Comparison of ENCODE assay signal across 17 mouse cellular contexts in the genomic region with DNA sequence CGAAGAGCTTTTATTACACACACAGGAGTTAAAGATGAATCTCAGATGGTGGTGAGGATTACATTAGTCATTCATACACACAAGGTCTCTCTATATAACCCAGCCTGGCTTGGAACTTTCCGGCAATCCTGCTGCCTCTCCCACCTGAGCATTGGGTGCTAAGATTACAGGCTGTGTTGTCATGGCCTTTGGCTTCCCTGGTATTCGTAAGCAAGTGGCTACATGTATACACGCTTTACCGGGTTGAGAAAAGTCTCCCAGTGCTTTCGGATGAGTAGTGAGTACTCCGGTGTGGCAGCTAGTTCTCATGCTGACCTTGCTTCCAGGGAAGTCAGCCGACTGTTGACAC. TPM values are rescaled to one million over a fixed set of nuclear protein-coding genes. Genes with fewer than 3 reads are reported as not detected.
DNase-seq lines count a peak whose midpoint lies in the region; ATAC-seq and TF ChIP-seq lines count a peak whose summit lies in the region.
"Had no signal": no experiment of that assay in that cellular context is flagged by ENCODE, and none has a peak within 500 bp of the region (broad histone marks: within the 10 kb centered on the region; RNA-seq: fewer than 3 reads in every experiment).

No protein-coding gene starts in this region.

- intact Hi-C loops in left cerebral cortex, postnatal 10 days (cut with DNase I) = no loop called here

- DNase-seq in heart, adult 18-20 months = no peak
- DNase-seq in liver, adult 2 months (ENCODE audit: extremely low read depth, low read depth, low spot score) = no peak
- DNase-seq in liver, embryonic 11.5 days (ENCODE audit: low spot score) = no peak
- no peak for DNase-seq in left cerebral cortex, postnatal 10 days (ENCODE audit: extremely low spot score in 1 of 2, low spot score in 2 of 2)
- DNase-seq: cerebellum, adult 8-10 months; right cerebral cortex, postnatal 14 days; thymus, adult 18-20 months had no signal

- ATAC-seq in heart, embryonic 12.5 days (ENCODE audit: insufficient number of reproducible peaks, low FRiP score) = no peak
- no peak for ATAC-seq in liver, embryonic 11.5 days (replicated peaks; ENCODE audit: low FRiP score)
- peak; percentile 78 for ATAC-seq in intestine, postnatal 0 days
- ATAC-seq: midbrain, embryonic 13.5 days had no signal

- no peak overlapping the region for H3K4me3 ChIP-seq in heart, embryonic 12.5 days
- no peak overlapping the region for H3K4me3 ChIP-seq in liver, adult 2 months (ENCODE audit: insufficient read depth, low read depth, low read length)
- no peak overlapping the region for H3K4me3 ChIP-seq in liver, embryonic 11.5 days (ENCODE audit: low read depth, low read length)
- no peak overlapping the region for H3K4me3 ChIP-seq in brown adipose tissue, adult 24 weeks (ENCODE audit: insufficient read depth, low read depth, low read length)
- no peak overlapping the region for H3K4me3 ChIP-seq in intestine, postnatal 0 days (ENCODE audit: low read depth, low read length)
- H3K4me3 ChIP-seq: embryonic facial prominence, embryonic 10.5 days; heart, embryonic 10.5 days; hindbrain, embryonic 12.5 days; limb, embryonic 10.5 days; midbrain, embryonic 13.5 days had no signal

- H3K4me1 ChIP-seq in heart, embryonic 12.5 days (replicated peaks) = peaks cover 43% of the 10 kb centered on the region
- peaks cover 22% of the 10 kb centered on the region for H3K4me1 ChIP-seq in liver, adult 2 months (ENCODE audit: control insufficient read depth, insufficient read depth, low read length)
- H3K4me1 ChIP-seq in liver, embryonic 11.5 days (replicated peaks; ENCODE audit: control insufficient read depth, insufficient read depth, low read length) = peaks cover 14% of the 10 kb centered on the region
- peaks cover 23% of the 10 kb centered on the region for H3K4me1 ChIP-seq in brown adipose tissue, adult 24 weeks (ENCODE audit: control insufficient read depth, insufficient read depth, insufficient read length, low read length)
- H3K4me1 ChIP-seq in intestine, postnatal 0 days (replicated peaks; ENCODE audit: control insufficient read depth, insufficient read depth, low read length) = peaks cover 7% of the 10 kb centered on the region; the same call in 1 of the 2 replicates
- H3K4me1 ChIP-seq: hindbrain, embryonic 12.5 days had no signal

- H3K27me3 ChIP-seq in heart, embryonic 12.5 days (replicated peaks) = no peaks in the 10 kb centered on the region
- H3K27me3 ChIP-seq in liver, adult 2 months (ENCODE audit: control insufficient read depth, insufficient read depth, low read length) = no peaks in the 10 kb centered on the region
- H3K27me3 ChIP-seq in liver, embryonic 11.5 days (replicated peaks; ENCODE audit: control insufficient read depth, insufficient read depth, low read length) = no peaks in the 10 kb centered on the region
- no peaks in the 10 kb centered on the region for H3K27me3 ChIP-seq in intestine, postnatal 0 days (replicated peaks; ENCODE audit: control insufficient read depth, insufficient read depth, low read length)
- H3K27me3 ChIP-seq: hindbrain, embryonic 12.5 days; midbrain, embryonic 13.5 days had no signal

- H3K9ac ChIP-seq in heart, embryonic 12.5 days = no peak overlapping the region
- peak overlapping the region; percentile 24 for H3K9ac ChIP-seq in liver, adult 2 months (ENCODE audit: low read depth, low read length)
- H3K9ac ChIP-seq in liver, embryonic 11.5 days (ENCODE audit: low read depth, low read length) = no peak overlapping the region
- peak overlapping the region; percentile 11; the same call in 1 of the 2 replicates for H3K9ac ChIP-seq in intestine, postnatal 0 days (ENCODE audit: low read depth, low read length)
- H3K9ac ChIP-seq: hindbrain, embryonic 12.5 days; liver, embryonic 14.5 days; midbrain, embryonic 13.5 days had no signal

- H3K4me2 ChIP-seq in heart, embryonic 12.5 days = no peak overlapping the region
- no peak overlapping the region for H3K4me2 ChIP-seq in liver, embryonic 11.5 days
- peak overlapping the region; percentile 46 for H3K4me2 ChIP-seq in intestine, postnatal 0 days (replicated peaks; ENCODE audit: low read depth)
- H3K4me2 ChIP-seq: hindbrain, embryonic 12.5 days; midbrain, embryonic 13.5 days had no signal

- 89% methylated on average over 8 of the region's 8 CpGs for WGBS in heart, embryonic 12.5 days
- 31% methylated on average over 8 of the region's 8 CpGs for WGBS in liver, adult 2 months
- 84% methylated on average over 8 of the region's 8 CpGs for WGBS in liver, embryonic 11.5 days
- WGBS in intestine, postnatal 0 days = 40% methylated on average over 8 of the region's 8 CpGs

- no peaks in the 10 kb centered on the region for H3K9me3 ChIP-seq in heart, embryonic 12.5 days (replicated peaks)
- no peaks in the 10 kb centered on the region for H3K9me3 ChIP-seq in liver, embryonic 11.5 days (ENCODE audit: control insufficient read depth, low read length)
- H3K9me3 ChIP-seq in intestine, postnatal 0 days (ENCODE audit: control insufficient read depth) = no peaks in the 10 kb centered on the region
- H3K9me3 ChIP-seq: embryonic facial prominence, embryonic 10.5 days; heart, embryonic 10.5 days; hindbrain, embryonic 12.5 days; limb, embryonic 10.5 days; midbrain, embryonic 13.5 days had no signal

- peaks cover 18% of the 10 kb centered on the region for H3K79me2 ChIP-seq in liver, adult 2 months (ENCODE audit: control insufficient read depth, insufficient read depth, low read length)

- no peak for TF ChIP-seq CTCF in liver, adult 2 months (IDR thresholded peaks at IDR 0.05; ENCODE audit: low read depth, low read length)
- TF ChIP-seq CTCF in intestine, postnatal 0 days (IDR thresholded peaks at IDR 0.05; ENCODE audit: low read depth) = no peak

- 0 out of 2 replicates have a peak overlapping the region, but pooled peaks have one; percentile 21 for H3K27ac ChIP-seq in heart, embryonic 12.5 days (ENCODE audit: poor library complexity, severe bottlenecking)
- peak overlapping the region; percentile 63 for H3K27ac ChIP-seq in liver, adult 2 months (replicated peaks; ENCODE audit: insufficient read depth, low read depth, low read length)
- no peak overlapping the region for H3K27ac ChIP-seq in liver, embryonic 11.5 days (ENCODE audit: low read depth, low read length)
- H3K27ac ChIP-seq in brown adipose tissue, adult 24 weeks (replicated peaks; ENCODE audit: low read depth, low read length) = peak overlapping the region; percentile 37; the same call in 1 of the 2 replicates
- H3K27ac ChIP-seq in intestine, postnatal 0 days (ENCODE audit: low read depth, low read length) = peak overlapping the region; percentile 77
- H3K27ac ChIP-seq: embryonic facial prominence, embryonic 10.5 days; heart, embryonic 10.5 days; hindbrain, embryonic 12.5 days; kidney, postnatal 0 days; limb, embryonic 10.5 days; liver, embryonic 14.5 days; midbrain, embryonic 13.5 days had no signal

- no peaks in the 10 kb centered on the region for H3K36me3 ChIP-seq in heart, embryonic 12.5 days
- no peaks in the 10 kb centered on the region for H3K36me3 ChIP-seq in liver, adult 2 months (ENCODE audit: control insufficient read depth, insufficient read depth, low read length)
- H3K36me3 ChIP-seq in liver, embryonic 11.5 days (ENCODE audit: control insufficient read depth, insufficient read depth, low read length) = no peaks in the 10 kb centered on the region
- H3K36me3 ChIP-seq in intestine, postnatal 0 days (ENCODE audit: control insufficient read depth, insufficient read depth) = no peaks in the 10 kb centered on the region
- H3K36me3 ChIP-seq: heart, embryonic 10.5 days; hindbrain, embryonic 12.5 days; midbrain, embryonic 13.5 days had no signal

- TF ChIP-seq POLR2A in liver, adult 2 months (IDR thresholded peaks at IDR 0.05; ENCODE audit: extremely low read depth, insufficient read depth, low read length) = no peak

RNA-seq across cellular contexts. Expression of a gene that starts 48.4 kb away (rescaled TPM):
- 15.4 and 15.9 TPM in 2 replicates for polyA plus RNA-seq in heart, embryonic 12.5 days (2016; fragmentation: Nextera tagmentation; extraction: Ambion mirVana)
- total RNA-seq in heart, adult 18-20 months (2021) = 10 to 100 TPM; 10.9 to 14.4 TPM
- total RNA-seq in liver, adult 2 months (2014; rRNA removed) = 6.9 and 8.4 TPM in 2 replicates
- polyA plus RNA-seq in liver, adult 2 months (2012; rRNA removed) = 2.3 and 2.5 TPM in 2 replicates
- polyA plus RNA-seq in liver, embryonic 11.5 days (2014; fragmentation: Nextera tagmentation; extraction: Ambion mirVana) = 10.6 and 11.1 TPM in 2 replicates
- 6.6 and 8.0 TPM in 2 replicates for polyA plus RNA-seq in brown adipose tissue, adult 24 weeks (2012; ENCODE audit: insufficient read depth, insufficient read length, missing spikeins)
- 3.7 and 4.4 TPM in 2 replicates for polyA plus RNA-seq in intestine, postnatal 0 days (2015; fragmentation: Nextera tagmentation; extraction: Ambion mirVana)
- total RNA-seq in left cerebral cortex, postnatal 10 days (2021) = 10 to 100 TPM; 22.4 to 25.5 TPM

Comparison
In these comparisons a context has a peak if more than half of its experiments do, and no peak if none do; other contexts are left out.
1. H3K9ac ChIP-seq: peak in liver, adult 2 months (single experiment) and intestine, postnatal 0 days (single experiment); none in heart, embryonic 12.5 days (single experiment) and liver, embryonic 11.5 days (single experiment).